Mouse (Mus musculus) thymus, adult 2 months (tissue): ENCODE measurements around the gene Adgrf3.

ENCODE experiments used
- CTCF ChIP-seq: fragments of 200-500 bp; IDR thresholded peaks from 2 replicates; pipeline ENCODE4 v1.5.1; 2012; ENCODE audit warnings: mild to moderate bottlenecking, control low read depth, low read length, moderate library complexity, borderline replicate concordance; ENCODE audit not compliant: control insufficient read depth, poor library complexity, insufficient read depth; ENCODE audit errors: extremely low read depth
- POLR2A ChIP-seq: fragments of 200-500 bp; IDR thresholded peaks from 2 replicates; pipeline ENCODE4 v1.6.1; 2012; ENCODE audit warnings: mild to moderate bottlenecking, low read length, control low read depth, moderate library complexity; ENCODE audit not compliant: control insufficient read depth, poor library complexity, insufficient read depth; ENCODE audit errors: extremely low read depth

DNA sequence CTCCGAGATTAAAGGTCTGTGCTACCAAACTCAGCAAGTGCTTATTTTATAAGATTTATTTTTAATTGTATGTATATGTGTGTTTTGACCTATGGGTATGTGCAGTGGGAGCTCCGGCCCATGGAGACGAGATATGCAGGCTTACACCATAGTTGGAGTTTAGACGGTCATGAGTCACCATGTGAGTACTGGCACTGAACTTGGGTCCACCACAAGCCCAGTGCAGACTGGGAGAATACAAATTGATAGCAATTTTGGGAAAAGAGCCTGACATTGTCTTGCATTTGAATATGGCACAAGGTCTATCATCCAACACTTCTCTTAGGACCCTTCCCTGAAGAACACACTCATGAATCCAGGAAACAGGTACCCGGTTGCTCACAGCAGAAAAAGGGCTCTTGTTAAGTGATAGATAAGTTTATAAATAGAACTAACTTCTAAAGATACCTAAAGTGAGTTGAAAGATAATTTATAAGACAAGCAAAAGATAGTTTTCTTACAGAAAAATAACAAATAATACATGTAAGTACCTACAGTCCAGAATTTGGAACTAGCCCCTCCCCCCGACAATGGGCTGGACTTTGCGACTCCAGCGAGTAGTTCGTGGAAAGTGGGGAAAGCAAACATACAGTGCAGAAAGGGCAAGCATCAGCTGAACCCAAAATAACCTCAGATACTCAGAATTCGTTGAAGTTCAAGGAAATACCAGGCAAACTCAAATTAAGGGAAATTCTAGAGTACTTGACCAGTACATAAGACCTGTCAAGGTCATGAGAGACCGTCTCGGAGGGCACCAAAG, 17.6 kb downstream of the Adgrf3 start:
- TF ChIP-seq CTCF (no peak), POLR2A (no peak)
